Mouse (Mus musculus) spleen, adult 2 months (tissue): ENCODE measurements around the gene Rhoc.

Experiments used
- CTCF ChIP-seq: fragments of 200-500 bp; IDR thresholded peaks from 2 replicates; pipeline ENCODE4 v1.5.1; 2011; ENCODE audit warnings: mild to moderate bottlenecking, inconsistent platforms; ENCODE audit not compliant: insufficient read depth, insufficient read length, insufficient replicate concordance; ENCODE audit errors: extremely low read depth
- POLR2A ChIP-seq: fragments of 200-500 bp; IDR thresholded peaks from 2 replicates; pipeline ENCODE4 v1.6.1; 2011; ENCODE audit warnings: low read depth, low read length, inconsistent platforms

- TF ChIP-seq POLR2A (no peak), CTCF (no peak)
These were observed 2.9 kb upstream of the Rhoc start for GRCm38 (mm10) chr3:104785284-104785683.
